Mouse (Mus musculus): ENCODE measurements at regions not wholly inside any gene's neighbourhood (a gene's known extent, or its start where the extent isn't known, plus 50 kb on each side); places are given as distances from the start of the nearest gene placed in this dataset.

DNA sequence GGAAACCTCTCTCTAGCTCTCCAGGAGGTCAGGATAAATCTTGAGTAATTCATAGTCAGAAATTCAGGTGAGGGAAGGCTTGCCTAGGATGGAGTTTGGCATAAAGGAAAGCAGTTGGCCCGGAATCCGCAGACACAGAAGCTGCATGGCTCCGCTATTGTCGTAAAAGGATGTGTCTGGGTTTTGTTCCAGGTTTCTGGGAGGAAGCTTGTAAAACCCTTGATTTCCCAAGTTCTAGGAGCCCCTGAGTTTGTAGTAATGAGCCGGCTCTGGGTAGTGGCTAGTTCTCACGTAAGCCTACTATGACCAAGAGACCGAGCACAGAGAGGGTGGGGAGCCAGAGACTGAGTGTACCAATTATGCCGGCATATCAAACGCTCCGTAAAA lies 52.7 kb upstream of the Gm21915 start:
- no peak for DNase-seq (ENCODE audit: low read depth)

DNA sequence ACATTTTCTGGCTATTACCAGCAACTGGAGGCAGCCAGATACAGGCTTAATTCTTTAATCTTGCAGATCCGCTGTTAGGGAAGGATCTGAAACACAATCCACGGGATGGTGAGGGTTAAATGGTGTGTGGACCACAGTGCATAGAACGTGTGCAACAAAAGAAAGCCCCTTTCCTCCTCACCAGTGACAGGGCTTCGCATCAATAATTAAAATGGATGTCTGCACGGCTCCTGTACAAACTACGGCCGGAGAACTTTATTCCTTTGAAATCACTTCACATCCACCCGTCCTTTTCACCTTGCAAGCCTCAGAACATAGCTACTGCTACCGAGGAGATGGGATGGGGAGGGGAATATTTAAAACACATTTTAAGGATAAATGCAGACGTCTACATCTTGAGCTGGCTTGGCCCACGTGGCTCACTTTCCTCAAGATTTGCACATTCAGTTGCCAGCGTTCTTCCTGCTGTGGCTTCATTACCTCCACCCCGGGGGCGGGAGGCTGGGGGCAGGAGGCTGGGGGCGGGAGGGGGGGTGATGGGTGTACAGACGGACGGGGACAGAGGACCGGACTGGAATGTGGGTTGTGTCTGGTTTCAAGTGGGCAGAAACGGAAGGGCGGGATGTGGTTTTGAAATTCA lies 53.3 kb upstream of the Gm21915 start:
- peak; percentile 66 for DNase-seq (ENCODE audit: low read depth)

DNA sequence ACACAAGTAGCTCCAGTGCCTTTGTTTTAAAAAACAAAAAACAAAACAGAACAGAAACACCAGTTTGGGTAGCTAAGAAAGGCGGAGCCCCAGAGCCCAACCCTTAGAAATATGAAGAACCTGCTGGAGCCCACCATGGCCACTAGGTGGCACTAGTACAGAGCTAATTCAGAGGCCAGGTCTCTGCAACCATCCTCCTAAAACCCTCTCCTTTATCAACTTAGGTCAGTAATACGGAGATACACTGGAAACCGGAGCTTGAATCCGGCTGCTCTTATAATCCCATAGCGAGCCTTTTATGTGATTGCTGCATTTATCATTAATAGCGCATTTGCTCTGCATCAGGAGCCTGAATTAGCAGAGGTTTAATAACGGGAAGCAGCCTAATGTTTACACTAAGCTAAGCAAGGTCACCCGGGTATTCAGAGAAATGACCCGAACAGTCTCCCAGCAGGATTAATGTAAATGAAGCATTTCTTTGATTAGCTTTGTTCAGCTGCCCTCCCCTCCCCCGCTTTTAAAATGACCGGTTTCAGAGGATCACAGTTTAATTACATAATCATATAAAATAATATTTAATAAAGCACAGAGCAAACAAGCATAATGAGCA lies 53.9 kb upstream of the Gm21915 start:
- DNase-seq (ENCODE audit: low read depth), result peak; percentile 83

DNA sequence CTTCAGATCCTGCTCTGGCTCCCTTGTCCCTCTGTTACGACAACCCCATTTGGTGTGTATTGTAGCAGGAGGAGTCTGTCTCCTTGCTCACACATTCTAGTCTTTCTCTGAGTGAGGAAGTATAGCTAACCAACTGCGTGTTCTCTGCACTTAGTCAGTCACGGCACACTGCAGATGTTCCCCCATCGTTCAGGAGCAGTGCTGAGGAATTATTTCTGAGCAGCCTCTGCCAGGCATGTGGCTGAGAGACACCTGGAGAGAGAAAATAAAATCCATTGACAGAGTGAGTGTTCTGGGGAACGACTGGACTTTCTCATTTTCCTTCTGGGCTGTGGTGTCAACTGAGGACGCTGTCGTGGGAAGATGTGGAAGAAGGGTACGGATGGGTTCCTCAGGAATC lies 54.5 kb upstream of the Gm21915 start:
- no peak for DNase-seq (ENCODE audit: low read depth)

DNA sequence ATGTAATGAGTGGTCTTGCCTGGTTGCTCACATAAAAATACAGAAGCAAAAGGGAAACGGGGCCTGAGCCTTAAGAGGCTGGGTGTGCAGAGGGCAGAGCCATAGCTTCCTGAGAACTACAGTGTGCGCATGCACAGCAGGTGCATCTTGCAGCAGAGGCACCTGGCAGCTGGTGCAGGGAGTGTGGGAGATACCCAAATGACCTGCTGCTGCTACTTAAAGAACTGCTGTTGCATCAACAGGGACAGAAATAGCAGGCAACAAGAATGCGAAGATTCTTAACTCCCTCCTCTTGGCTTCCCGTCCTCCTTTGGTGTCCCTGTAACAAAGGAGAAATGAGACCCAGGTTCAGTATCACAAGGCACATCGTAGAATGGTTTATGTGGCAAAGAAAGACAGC lies 56.3 kb upstream of the Gm21915 start:
- DNase-seq (ENCODE audit: low read depth), result no peak

DNA sequence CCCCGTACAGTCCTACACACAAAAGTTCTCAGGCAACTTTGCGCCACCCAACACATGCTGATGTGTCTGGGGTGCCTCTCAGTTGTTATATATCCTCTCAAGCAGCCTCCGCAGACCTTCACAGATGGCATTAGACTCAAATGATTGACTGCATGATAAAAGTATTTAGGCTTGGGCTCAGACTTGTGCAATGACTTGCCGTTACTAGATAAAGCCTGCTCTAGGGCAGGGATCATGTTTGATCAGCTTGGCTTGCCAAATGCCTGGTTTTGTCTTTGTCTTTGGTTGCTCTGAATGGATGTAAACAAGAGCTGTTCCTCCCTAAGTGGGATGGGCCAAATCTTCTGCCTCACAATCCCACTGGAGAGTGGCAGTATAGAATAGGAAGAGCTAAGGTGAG lies 57.2 kb upstream of the Gm21915 start:
- peak; percentile 47 for DNase-seq (ENCODE audit: low read depth)

DNA sequence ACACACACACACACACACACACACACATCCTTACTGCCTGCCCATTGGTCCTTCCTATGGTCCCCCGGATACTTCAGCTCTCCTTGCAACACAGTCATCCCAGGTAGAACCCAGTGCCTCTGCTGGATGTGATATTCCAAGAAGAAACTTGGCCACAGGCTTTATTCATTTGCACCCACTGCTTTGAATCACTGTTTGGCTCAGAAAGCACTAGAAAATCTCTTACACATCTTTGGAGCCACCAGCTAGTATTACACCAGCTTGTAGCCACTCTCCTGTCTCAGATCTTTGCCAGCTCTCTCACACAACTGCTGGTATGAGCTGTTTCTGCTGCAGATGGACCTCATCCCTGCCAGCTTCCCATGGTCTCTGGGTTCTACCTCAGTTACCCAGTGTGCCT lies 57.7 kb upstream of the Gm21915 start:
- peak; percentile 11 for DNase-seq (ENCODE audit: low read depth)

DNA sequence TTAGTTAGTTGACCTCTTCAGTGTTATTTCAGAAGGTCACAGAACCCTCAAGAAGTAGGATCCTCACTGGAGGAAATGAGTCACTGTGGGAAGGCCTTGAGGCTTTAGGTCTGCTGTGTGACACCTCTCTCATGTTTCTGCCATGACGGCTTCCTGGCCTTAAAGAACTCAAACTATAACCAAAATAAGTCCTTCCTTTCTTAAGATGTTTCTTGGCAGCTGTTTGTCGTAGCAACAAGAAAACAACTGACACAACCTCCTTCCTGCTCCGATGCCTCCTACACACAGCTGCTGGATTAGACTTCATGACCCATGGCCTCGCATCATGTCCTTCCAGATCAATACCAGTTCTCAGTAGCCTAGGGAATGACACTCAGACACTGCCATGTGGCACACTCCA lies 58.1 kb upstream of the Gm21915 start:
- DNase-seq (ENCODE audit: low read depth), result peak; percentile 95

DNA sequence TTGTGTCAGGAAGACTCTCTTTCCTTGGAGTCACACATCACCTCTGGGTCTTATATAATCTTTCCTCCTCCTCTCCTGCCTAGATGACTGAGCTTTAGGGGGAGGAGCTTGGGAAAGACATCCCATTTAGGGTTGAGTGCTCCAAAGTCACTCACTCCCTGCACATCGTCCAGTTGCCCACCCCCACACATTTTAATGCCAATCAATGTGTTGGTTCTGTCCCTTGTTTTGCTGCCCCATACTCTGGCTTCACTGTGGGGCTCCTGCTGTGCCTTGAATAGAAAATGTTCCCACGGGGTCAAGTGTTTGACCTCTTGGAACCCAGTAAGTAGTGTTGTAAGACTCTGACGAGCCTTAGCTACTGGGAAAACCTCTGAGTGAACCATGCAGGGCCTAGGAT lies 58.8 kb upstream of the Gm21915 start:
- DNase-seq (ENCODE audit: low read depth), result no peak

DNA sequence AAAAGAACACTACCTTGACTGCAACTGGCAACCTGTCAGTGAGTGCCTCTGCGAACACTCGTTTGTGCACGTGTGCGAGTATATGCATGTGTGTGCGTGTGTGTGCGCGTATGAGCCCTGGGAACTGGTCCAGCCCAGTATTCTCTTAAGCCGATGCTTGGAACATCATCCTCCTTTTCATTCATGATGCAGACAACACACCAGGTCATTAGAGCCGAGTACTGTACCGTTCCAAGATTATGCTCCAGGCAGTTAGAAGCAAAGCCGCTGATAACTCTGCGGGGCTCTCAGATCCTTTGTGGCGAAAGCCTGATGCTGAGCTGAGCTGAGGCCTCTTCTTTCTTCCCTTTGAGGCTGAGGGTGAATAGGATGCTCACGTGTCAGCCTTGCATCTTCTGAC lies 61.8 kb upstream of the Gm21915 start:
- DNase-seq (ENCODE audit: low read depth), result no peak

DNA sequence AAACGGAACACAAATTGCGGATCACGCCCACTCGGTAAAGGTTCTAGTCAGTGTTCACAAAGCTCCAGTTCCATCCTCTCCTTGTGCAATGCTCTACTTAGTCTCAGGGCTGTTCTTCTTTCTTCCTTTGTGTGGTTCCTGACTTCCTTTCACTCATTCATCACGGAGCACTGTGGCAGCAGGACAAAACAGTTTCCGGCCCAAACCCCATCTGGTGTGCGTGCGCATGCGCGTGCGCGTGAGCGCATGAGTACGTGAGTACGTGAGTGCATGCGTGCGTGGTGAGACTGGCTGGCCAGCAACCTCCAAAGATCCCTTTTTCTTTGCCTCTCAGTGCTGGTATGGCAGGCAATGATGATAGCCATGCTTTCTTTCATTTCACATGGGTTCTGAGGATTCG lies 62.5 kb upstream of the Gm21915 start:
- DNase-seq (ENCODE audit: low read depth), result no peak

DNA sequence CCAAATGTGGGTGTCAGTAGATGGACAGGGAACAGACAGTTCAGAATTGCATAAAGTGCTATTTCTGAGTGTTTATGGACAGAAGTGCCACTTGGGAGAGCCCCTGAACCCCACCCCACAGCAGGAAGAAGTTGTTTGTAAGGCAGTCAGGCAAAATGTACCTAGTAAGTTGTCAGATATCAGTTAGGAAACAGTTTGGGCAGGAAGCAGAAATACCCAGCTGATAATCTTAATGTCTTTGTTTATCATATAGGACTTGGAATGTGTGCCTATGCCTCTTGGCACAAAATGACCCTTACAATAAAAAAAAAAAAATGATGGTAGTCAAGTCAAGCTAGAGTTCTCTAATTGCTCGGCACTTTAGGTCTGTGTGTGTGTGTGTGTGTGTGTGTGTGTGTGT lies 66.9 kb upstream of the Gm21915 start:
- DNase-seq (ENCODE audit: low read depth), result peak; percentile 48

DNA sequence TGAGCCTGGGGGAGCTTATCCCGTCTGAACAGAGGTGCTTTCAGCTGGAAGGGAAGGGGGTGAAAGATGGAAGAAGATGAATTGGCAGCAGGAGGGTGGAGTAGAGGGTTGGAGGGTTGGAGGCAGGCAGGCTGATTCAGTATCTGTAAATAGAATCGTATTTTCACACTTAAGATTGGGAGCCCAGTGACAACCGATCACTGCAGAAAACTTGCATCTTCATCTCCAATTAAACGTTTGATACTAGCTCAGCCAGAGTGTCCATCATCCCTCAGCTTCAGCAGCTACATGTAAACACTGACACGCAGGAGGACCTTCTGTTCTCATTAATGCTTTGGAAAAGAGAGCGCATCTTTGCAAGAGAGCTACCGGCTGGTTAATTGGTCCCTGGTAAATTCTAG lies 67.2 kb upstream of the Gramd1b start:
- no peak for DNase-seq (ENCODE audit: low read depth)

DNA sequence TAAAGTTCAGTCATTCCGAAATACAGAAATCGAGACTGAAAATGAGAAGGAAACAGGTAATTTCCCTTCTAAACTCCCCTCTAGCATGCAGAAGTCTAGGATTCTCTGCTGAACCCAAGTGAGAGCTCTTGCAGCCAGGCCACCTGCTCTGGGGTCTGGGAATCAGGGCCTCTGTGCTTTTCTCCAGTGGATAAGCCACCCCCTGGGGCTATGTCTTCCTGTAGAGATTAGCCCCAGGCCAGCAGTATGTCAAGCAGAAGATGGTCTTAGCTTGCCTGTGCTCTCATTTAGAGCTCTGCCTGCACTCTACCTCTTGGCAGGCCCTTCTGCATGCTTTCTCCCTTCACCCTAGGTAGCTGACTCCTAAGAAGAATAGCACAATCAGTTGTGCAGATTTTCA lies 56.2 kb upstream of the Gramd1b start:
- no peak for DNase-seq (ENCODE audit: low read depth)

DNA sequence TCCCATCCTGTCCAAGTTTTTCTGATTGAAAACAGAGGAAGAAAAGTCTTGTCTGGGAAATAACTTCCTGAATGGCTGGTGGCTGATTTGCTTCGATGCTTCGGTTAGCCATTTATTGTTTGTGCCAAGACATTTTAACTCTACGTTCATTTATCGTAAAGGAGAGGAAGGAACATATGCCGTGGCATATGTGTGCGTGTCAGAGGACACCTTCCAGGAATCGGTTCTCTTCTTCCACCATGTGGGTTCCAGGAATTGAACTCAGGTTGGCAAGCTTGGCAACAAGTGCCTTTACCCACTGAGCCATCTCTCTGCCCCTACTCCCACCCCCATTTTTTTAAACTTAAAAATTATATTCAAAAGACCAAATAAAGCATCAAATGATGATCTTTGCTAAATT lies 55.4 kb upstream of the Gramd1b start:
- no peak for DNase-seq (ENCODE audit: low read depth)

DNA sequence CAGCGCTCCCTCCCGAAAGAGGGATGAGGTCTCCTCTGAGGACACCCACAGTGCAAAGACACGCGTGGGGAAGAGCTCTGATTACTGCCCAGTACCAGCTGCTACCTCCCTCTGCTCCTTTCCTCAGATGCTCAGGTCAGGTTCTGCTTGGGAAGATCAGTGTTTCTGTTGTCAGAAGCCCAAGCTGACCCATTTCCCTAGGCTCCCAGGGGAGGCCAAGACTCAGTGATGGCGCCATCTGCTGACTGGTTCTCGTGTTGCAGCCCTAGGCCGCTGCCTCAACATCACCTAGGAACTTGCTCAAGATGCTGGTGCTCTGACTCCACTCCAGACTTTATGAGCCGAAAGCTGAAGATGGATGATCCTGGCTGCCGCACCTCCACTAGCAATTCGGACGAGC lies 52.4 kb upstream of the Gramd1b start:
- peak; percentile 62 for DNase-seq (ENCODE audit: low read depth)

DNA sequence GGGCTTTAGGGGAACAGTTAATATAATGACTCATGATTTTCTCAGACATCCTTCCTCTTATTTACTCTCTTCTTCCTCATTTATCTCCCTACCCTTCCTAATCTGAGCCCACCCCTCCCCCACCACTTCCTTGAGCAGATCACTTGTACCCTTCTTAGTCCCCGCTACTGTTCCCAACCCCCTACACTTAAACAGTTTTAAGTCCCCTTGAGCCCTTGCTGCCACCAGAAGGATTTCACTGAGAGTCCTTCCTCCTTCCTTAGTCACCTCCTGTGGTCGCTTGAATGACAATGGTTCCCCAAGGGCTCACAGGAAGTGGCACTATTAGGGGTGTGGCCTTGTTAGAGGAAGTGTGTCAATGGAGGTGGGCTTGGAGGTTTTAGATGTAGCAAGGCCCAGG lies 50.7 kb upstream of the Gramd1b start:
- DNase-seq (ENCODE audit: low read depth), result peak; percentile 92
